In genomic region chr12:12179292-12179865, GRCm38 (mm10) we compare ENCODE assay signal across 10 mouse cellular contexts.
DNase-seq lines count a peak whose midpoint lies in the region; ATAC-seq and TF ChIP-seq lines count a peak whose summit lies in the region.
"Had no signal": no experiment of that assay in that cellular context is flagged by ENCODE, and none has a peak within 500 bp of the region (broad histone marks: within the 10 kb centered on the region; RNA-seq: fewer than 3 reads in every experiment).

No protein-coding gene starts in this region.

- H3K27me3 ChIP-seq in embryonic facial prominence, embryonic 14.5 days (replicated peaks; ENCODE audit: control insufficient read depth, insufficient read depth, low read length), result no peaks in the 10 kb centered on the region
- H3K27me3 ChIP-seq in embryonic facial prominence, embryonic 10.5 days (replicated peaks; ENCODE audit: low read depth, poor library complexity, severe bottlenecking), result no peaks in the 10 kb centered on the region
- no peaks in the 10 kb centered on the region; the same call in 1 of the 2 replicates for H3K27me3 ChIP-seq in heart, postnatal 0 days (ENCODE audit: control insufficient read depth, insufficient read depth, low read length)
- no peaks in the 10 kb centered on the region for H3K27me3 ChIP-seq in intestine, embryonic 16.5 days (replicated peaks; ENCODE audit: control insufficient read depth, insufficient read depth, low read length)

- 73% methylated on average over 10 of the region's 10 CpGs for WGBS in embryonic facial prominence, embryonic 14.5 days
- WGBS in embryonic facial prominence, embryonic 10.5 days, result 76% methylated on average over 10 of the region's 10 CpGs
- WGBS in heart, postnatal 0 days, result 22% methylated on average over 10 of the region's 10 CpGs
- WGBS in intestine, embryonic 16.5 days, result 52% methylated on average over 10 of the region's 10 CpGs

- ATAC-seq in embryonic facial prominence, embryonic 14.5 days (ENCODE audit: low read depth), result no peak
- peak; percentile 94 for ATAC-seq in heart, postnatal 0 days (ENCODE audit: insufficient read depth, low read depth)
- no peak for ATAC-seq in intestine, embryonic 16.5 days
- ATAC-seq: inflammation-experienced regulatory T-cells, adult 6 months; liver, postnatal 0 days had no signal

- no peaks in the 10 kb centered on the region for H3K9me3 ChIP-seq in embryonic facial prominence, embryonic 14.5 days (ENCODE audit: control insufficient read depth, low read length)
- no peaks in the 10 kb centered on the region for H3K9me3 ChIP-seq in embryonic facial prominence, embryonic 10.5 days
- H3K9me3 ChIP-seq in heart, postnatal 0 days (replicated peaks; ENCODE audit: control insufficient read depth, low read length), result no peaks in the 10 kb centered on the region
- no peaks in the 10 kb centered on the region for H3K9me3 ChIP-seq in intestine, embryonic 16.5 days (ENCODE audit: control insufficient read depth, low read length)

- no peak overlapping the region for H3K27ac ChIP-seq in embryonic facial prominence, embryonic 14.5 days (replicated peaks; ENCODE audit: low read depth, low read length)
- no peak overlapping the region for H3K27ac ChIP-seq in embryonic facial prominence, embryonic 10.5 days (replicated peaks)
- H3K27ac ChIP-seq in heart, postnatal 0 days (ENCODE audit: low read depth), result peak overlapping the region; percentile 44
- H3K27ac ChIP-seq in intestine, embryonic 16.5 days (ENCODE audit: low read length), result no peak overlapping the region

- H3K36me3 ChIP-seq in embryonic facial prominence, embryonic 14.5 days (ENCODE audit: control insufficient read depth, insufficient read depth, low read length), result no peaks in the 10 kb centered on the region
- H3K36me3 ChIP-seq in embryonic facial prominence, embryonic 10.5 days (replicated peaks), result no peaks in the 10 kb centered on the region
- no peaks in the 10 kb centered on the region for H3K36me3 ChIP-seq in heart, postnatal 0 days (replicated peaks; ENCODE audit: control insufficient read depth, insufficient read depth, low read length)
- no peaks in the 10 kb centered on the region for H3K36me3 ChIP-seq in intestine, embryonic 16.5 days (ENCODE audit: control insufficient read depth, insufficient read depth, low read length)

- no peak overlapping the region for H3K4me3 ChIP-seq in embryonic facial prominence, embryonic 14.5 days (ENCODE audit: low read depth, low read length)
- H3K4me3 ChIP-seq in embryonic facial prominence, embryonic 10.5 days, result no peak overlapping the region
- no peak overlapping the region for H3K4me3 ChIP-seq in heart, postnatal 0 days (ENCODE audit: low read depth, low read length)
- H3K4me3 ChIP-seq in intestine, embryonic 16.5 days (ENCODE audit: low read length), result no peak overlapping the region

- peak; percentile 85 for TF ChIP-seq EP300 in heart, postnatal 0 days (IDR thresholded peaks at IDR 0.05; ENCODE audit: low read depth)

- H3K9ac ChIP-seq in embryonic facial prominence, embryonic 14.5 days (ENCODE audit: low read depth, low read length), result no peak overlapping the region
- no peak overlapping the region for H3K9ac ChIP-seq in heart, postnatal 0 days (replicated peaks; ENCODE audit: low read depth, low read length)
- H3K9ac ChIP-seq in intestine, embryonic 16.5 days (ENCODE audit: low read depth, low read length), result no peak overlapping the region
- H3K9ac ChIP-seq: liver, postnatal 0 days had no signal

- DNase-seq in embryonic facial prominence, embryonic 14.5 days (ENCODE audit: low spot score), result peak; percentile 11
- no peak for DNase-seq in embryonic facial prominence, embryonic 10.5 days (ENCODE audit: low spot score)
- DNase-seq in lung, postnatal 36 days, result peak; percentile 30
- no peak for DNase-seq in lung, postnatal 10 days
- DNase-seq in heart, postnatal 0 days (ENCODE audit: low spot score), result peak; percentile 93
- peak; percentile 20 for DNase-seq in retina, adult 2 months (ENCODE audit: low read depth, low spot score)
- no peak for DNase-seq in thymus, postnatal 0 days (ENCODE audit: low spot score)
- DNase-seq: liver, postnatal 0 days had no signal

- no peak overlapping the region for H3K4me2 ChIP-seq in embryonic facial prominence, embryonic 14.5 days (ENCODE audit: low read depth, low read length)
- H3K4me2 ChIP-seq in heart, postnatal 0 days (ENCODE audit: low read depth, low read length), result 0 out of 2 replicates have a peak overlapping the region, but pooled peaks have one; percentile 23
- H3K4me2 ChIP-seq in intestine, embryonic 16.5 days (ENCODE audit: low read depth, low read length), result no peak overlapping the region

- peak; percentile 25; the same call in 1 of the 2 replicates for TF ChIP-seq CTCF in heart, postnatal 0 days (IDR thresholded peaks at IDR 0.05; ENCODE audit: low read depth)

- H3K4me1 ChIP-seq in embryonic facial prominence, embryonic 14.5 days (ENCODE audit: control insufficient read depth, insufficient read depth, low read length), result 0 out of 2 replicates have a peak, but pooled peaks cover 4% of the 10 kb centered on the region
- peaks cover 14% of the 10 kb centered on the region for H3K4me1 ChIP-seq in embryonic facial prominence, embryonic 10.5 days
- peaks cover 20% of the 10 kb centered on the region for H3K4me1 ChIP-seq in heart, postnatal 0 days (ENCODE audit: control insufficient read depth, insufficient read depth)
- H3K4me1 ChIP-seq in intestine, embryonic 16.5 days (ENCODE audit: control insufficient read depth, insufficient read depth, low read length), result no peaks in the 10 kb centered on the region

Comparison
In these comparisons a context has a peak if more than half of its experiments do, and no peak if none do; other contexts are left out.
1. DNase-seq: peak in embryonic facial prominence, embryonic 14.5 days (single experiment), lung, postnatal 36 days (single experiment), heart, postnatal 0 days (single experiment) and retina, adult 2 months (single experiment); none in embryonic facial prominence, embryonic 10.5 days (single experiment), lung, postnatal 10 days (single experiment) and thymus, postnatal 0 days (single experiment).